Mouse (Mus musculus) stomach, embryonic 16.5 days (tissue): Measurements from ENCODE around the gene Npr3. TPM values are rescaled to one million over a fixed set of nuclear protein-coding genes. Genes with fewer than 3 reads are reported as not detected.
"Not testable (repeated sequence)": the region's sequence is repeated elsewhere in the genome, so short reads cannot be mapped to it uniquely, and the experiment has no call there.

Experiments used
- ATAC-seq: fragments of 200-750 bp; cut with Nextera tagmentation; 2 replicates; pipeline ENCODE4 v1.8.0; 2017; ENCODE audit warnings: moderate number of reproducible peaks, moderate TSS enrichment; ENCODE audit not compliant: insufficient read depth, low FRiP score
- H3K27ac ChIP-seq: fragments of 300-500 bp; sonication (generic); 2 replicates; pipeline ENCODE4 v1.5.1; 2014; ENCODE audit warnings: low read length
- H3K27me3 ChIP-seq: fragments of 300-500 bp; sonication (generic); 2 replicates; pipeline ENCODE4 v1.6.1; 2014; ENCODE audit warnings: low read length, control low read depth, mixed read lengths; ENCODE audit not compliant: control insufficient read depth, insufficient read depth
- H3K36me3 ChIP-seq: fragments of 300-500 bp; sonication (generic); 2 replicates; pipeline ENCODE4 v1.6.1; 2014; ENCODE audit warnings: low read length; ENCODE audit not compliant: control insufficient read depth, insufficient read depth
- H3K4me1 ChIP-seq: fragments of 300-500 bp; sonication (generic); 2 replicates; pipeline ENCODE4 v1.6.1; 2014; ENCODE audit warnings: low read length, control low read depth, mixed read lengths; ENCODE audit not compliant: control insufficient read depth, insufficient read depth
- H3K4me2 ChIP-seq: fragments of 300-500 bp; sonication (generic); 2 replicates; pipeline ENCODE4 v1.6.1; 2014; ENCODE audit warnings: low read depth, low read length, mixed read lengths
- H3K4me3 ChIP-seq: fragments of 300-500 bp; sonication (generic); replicated peaks from 2 replicates; pipeline ENCODE4 v1.5.1; 2014; ENCODE audit warnings: mild to moderate bottlenecking, low read length
- H3K9ac ChIP-seq: fragments of 300-500 bp; sonication (generic); 2 replicates; pipeline ENCODE4 v1.6.1; 2014; ENCODE audit warnings: low read length
- H3K9me3 ChIP-seq: fragments of 300-500 bp; sonication (generic); replicated peaks from 2 replicates; pipeline ENCODE4 v1.6.1; 2016; ENCODE audit warnings: low read length, control low read depth; ENCODE audit not compliant: control insufficient read depth
- WGBS: fragments of 180-500 bp; shearing (Covaris S2); extraction: QIAGEN DNeasy Blood & Tissue Kit; methylation state at CpG from one replicate; pipeline ENCODE4 v1.1.7; 2014; 5-methylcytosine and 5-hydroxymethylcytosine counted together
- polyA plus RNA-seq: library from polyadenylated mRNA; unstranded; fragments of >200 nt; fragmentation: Nextera tagmentation; extraction: Ambion mirVana; gene quantifications from 2 replicates; pipeline ENCODE4 v1.2.1, GENCODE M21; 2015

Npr3 gene
- polyA plus RNA-seq, 1 experiment from 2014 or later: 3.4 TPM

DNA sequence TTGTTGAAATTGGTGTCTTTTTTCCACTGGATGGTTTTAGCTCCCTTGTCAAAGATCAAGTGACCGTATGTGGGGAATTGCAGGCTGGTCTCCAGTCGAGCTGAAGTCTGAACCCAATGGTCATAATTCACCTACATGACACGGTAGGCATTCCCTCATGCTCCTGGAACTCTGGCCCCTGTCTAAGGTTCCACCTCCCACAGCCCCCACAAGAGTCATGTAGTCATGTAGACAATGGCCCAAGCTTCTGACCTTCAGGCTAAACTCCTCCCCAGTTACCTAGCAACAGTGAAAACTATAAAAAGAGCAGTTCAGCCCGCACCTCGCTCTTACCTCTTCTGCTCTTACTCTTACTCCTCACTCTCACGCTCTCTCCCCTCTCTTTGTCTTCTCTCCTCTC lies 84.7 kb downstream of the Npr3 start:
- not testable (repeated sequence) for H3K4me2 ChIP-seq, H3K4me3 ChIP-seq, H3K36me3 ChIP-seq, H3K9ac ChIP-seq, H3K27me3 ChIP-seq, ATAC-seq, H3K27ac ChIP-seq, H3K9me3 ChIP-seq, H3K4me1 ChIP-seq
- 52% methylated on average over 6 of the region's 6 CpGs for WGBS

DNA sequence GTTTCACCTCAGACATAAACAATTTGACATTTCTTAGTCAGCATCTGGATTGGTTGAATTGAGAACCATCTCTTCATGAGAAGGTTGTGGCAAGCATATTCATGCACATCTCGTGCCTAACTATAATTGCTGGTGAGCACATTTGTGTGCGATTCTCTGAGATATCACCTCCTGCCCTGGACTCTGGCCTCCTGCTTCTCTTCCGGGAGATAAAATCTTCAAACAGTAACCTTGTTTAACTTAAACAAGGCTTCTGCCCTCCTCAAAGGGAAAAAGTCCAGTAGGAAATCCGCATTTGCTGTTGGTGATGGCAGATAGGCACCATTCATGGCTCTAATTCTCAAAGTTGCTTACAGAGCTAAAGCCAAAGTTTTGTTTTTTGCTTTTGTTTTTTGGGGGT lies 91.5 kb downstream of the Npr3 start:
- no peaks in the 10 kb centered on the region for H3K4me1 ChIP-seq
- H3K9me3 ChIP-seq: no peaks in the 10 kb centered on the region
- H3K9ac ChIP-seq: no peak overlapping the region
- no peaks in the 10 kb centered on the region for H3K36me3 ChIP-seq
- H3K27ac ChIP-seq: no peak overlapping the region
- 33% methylated on average over 4 of the region's 4 CpGs for WGBS
- H3K27me3 ChIP-seq: no peaks in the 10 kb centered on the region
- H3K4me3 ChIP-seq: no peak overlapping the region
- ATAC-seq: no peak
- H3K4me2 ChIP-seq: no peak overlapping the region

- Histone ChIP-seq H3K4me3 (no peak overlapping the region), H3K27ac (no peak overlapping the region), H3K4me2 (no peak overlapping the region), H3K4me1 (peaks cover 12% of the 10 kb centered on the region), H3K36me3 (no peaks in the 10 kb centered on the region), H3K9me3 (no peaks in the 10 kb centered on the region), H3K9ac (no peak overlapping the region), H3K27me3 (no peaks in the 10 kb centered on the region)
- WGBS: 27% methylated on average over 4 of the region's 4 CpGs
- no peak for ATAC-seq
Measured at GRCm38 (mm10) chr15:11803576-11803975, 103.5 kb downstream of the Npr3 start.

- Histone ChIP-seq H3K36me3 (no peaks in the 10 kb centered on the region), H3K4me3 (no peak overlapping the region), H3K4me2 (peak overlapping the region; percentile 14), H3K4me1 (peaks cover 12% of the 10 kb centered on the region), H3K9me3 (no peaks in the 10 kb centered on the region), H3K9ac (no peak overlapping the region), H3K27ac (peak overlapping the region; percentile 7), H3K27me3 (no peaks in the 10 kb centered on the region)
- WGBS: 18% methylated on average over 13 of the region's 13 CpGs
- no peak for ATAC-seq
Measured at GRCm38 (mm10) chr15:11801863-11802722, 105.0 kb downstream of the Npr3 start.

DNA sequence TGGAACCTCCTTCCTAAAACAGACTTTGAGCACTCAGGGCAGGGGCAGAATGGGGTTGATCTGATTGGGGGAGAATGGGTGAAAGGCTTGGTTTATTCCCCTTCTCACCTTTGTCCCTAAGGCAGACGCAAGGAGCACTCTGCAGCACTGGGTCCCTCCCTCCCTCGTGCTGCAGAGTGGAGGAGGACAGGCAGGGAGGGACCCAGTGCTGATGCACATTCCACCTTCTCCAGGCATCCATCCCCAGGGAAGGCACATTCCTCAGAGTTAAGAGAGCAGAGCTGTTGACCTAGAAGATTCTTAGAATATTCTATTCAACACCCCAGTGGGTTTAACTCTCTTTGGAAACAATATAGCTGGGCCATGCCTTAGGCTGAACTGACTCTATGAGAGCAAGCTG lies 112.5 kb downstream of the Npr3 start:
- no peaks in the 10 kb centered on the region for H3K4me1 ChIP-seq
- 25% methylated on average over 2 of the region's 2 CpGs for WGBS
- H3K27me3 ChIP-seq: no peaks in the 10 kb centered on the region
- no peak overlapping the region for H3K27ac ChIP-seq
- H3K4me3 ChIP-seq: no peak overlapping the region
- no peak overlapping the region for H3K9ac ChIP-seq
- no peaks in the 10 kb centered on the region for H3K36me3 ChIP-seq
- H3K4me2 ChIP-seq: no peak overlapping the region
- no peaks in the 10 kb centered on the region for H3K9me3 ChIP-seq
- no peak for ATAC-seq

Other genes starting within 250 kb of the Npr3 start
- gene Sub1, start 89.7 kb upstream of the Npr3 start, polyA plus RNA-seq: 539 and 637 TPM in 2 replicates
- 85.9 and 90.7 TPM in 2 replicates for gene Zfr, start 210.5 kb upstream of the Npr3 start, polyA plus RNA-seq